Mouse (Mus musculus) right cerebral cortex, postnatal 4 days (tissue): ENCODE measurements at regions not wholly inside any gene's neighbourhood (a gene's known extent, or its start where the extent isn't known, plus 50 kb on each side); places are given as distances from the start of the nearest gene placed in this dataset.
"Not testable (repeated sequence)": the region's sequence is repeated elsewhere in the genome, so short reads cannot be mapped to it uniquely, and the experiment has no call there.

Experiments
- DNase-seq: peaks from one replicate; pipeline ENCODE4 v3.0.0-alpha.2; 2022

DNA sequence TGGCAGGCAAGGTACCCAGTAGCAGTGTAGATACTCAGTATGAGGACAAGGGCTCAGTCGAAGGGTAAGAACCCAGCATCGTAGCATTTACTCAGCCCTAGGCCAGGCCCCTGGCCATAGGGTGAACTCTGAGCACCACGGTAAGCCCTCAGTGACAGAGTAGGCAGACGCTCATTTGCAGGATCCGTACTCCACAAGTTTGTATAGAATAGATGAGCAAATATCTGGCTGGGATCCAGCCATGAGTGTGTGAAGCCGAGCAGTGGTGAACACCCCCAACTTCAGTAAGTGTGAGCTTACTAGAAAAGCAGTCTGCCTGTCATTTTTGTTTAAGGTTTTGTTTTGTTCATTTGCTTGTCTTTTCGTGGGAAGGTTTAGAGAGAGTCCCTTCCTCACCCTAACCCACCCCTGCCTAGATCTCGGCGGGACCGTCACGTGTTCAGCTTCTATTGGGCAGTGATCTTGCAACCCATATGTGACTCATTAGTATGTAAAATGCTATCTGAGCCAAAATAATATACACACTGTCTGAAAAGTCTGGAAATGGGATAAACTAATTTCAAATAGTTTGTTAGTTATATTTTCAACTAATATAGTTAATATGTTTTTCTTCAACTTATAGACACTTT is 76.3 kb downstream of the Gm5447 start:
- DNase-seq = no peak

DNA sequence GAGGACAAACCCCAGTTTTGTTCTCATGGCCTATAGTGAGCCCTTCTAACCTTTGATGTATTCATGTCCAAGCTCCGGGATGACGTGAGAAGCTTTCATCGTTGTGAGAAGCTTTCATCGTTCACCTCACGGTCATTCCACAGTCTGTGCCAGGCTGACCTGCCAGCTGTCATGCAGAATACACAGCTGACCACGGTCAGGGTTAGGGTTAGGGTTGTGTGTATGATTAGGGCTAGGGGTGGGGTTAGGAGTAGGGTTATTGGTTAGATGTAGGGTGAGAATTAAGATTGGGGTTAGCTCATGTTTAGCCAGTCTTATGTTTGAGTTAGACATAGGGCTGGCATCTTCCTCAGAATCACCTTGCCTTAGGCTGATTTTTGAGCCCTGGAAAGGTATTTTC is 77.6 kb downstream of the Gm5447 start:
- DNase-seq = not testable (repeated sequence)

DNA sequence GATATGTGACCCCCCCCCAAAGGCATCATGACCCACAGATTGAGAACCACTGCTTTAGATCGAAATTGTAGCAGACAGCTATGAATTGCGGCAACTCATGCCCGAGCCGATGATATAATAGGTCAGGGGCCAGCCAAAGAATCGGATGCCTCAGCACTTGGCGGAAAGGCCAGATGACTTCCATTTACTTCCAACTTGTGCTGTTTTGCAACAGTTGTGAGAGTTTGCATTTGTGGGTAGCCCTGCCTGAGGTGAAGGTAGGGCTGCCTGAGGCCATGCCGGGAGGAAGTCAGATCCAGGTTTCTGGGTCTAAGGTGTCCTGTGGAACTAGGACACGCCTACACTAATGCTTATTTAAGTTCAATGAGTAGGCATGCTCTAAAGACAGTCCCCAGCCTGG is 80.4 kb downstream of the Gm5447 start:
- DNase-seq = no peak

- DNase-seq = no peak
These were observed 81.5 kb downstream of the Gm5447 start for GRCm38 (mm10) chr13:31055376-31056083.

- DNase-seq = no peak
These were observed 82.3 kb downstream of the Gm5447 start for GRCm38 (mm10) chr13:31056154-31056871.

- no peak for DNase-seq
These were observed 87.0 kb downstream of the Gm5447 start for GRCm38 (mm10) chr13:31060916-31061431.

- DNase-seq = no peak
These were observed 94.3 kb downstream of the Gm5447 start for GRCm38 (mm10) chr13:31068343-31068742.

DNA sequence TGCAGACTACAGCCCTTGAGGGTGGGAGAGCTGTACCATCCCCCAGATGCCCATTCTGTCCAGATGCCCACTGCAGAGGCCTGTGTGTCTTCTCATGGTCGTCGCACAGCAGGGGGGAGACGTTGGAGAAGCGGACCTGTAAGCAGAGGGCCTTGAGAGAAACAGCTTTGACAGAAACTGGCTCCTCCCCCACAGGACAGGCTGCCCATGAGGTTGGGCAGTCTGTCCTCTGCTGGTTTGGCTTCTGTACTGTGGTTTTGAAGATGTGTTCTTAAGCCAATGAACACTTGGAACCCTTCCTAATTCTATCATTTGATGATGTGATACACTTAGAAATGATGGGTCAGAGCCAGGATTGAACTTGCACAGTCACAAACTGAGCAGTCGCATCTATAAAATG is 102.5 kb downstream of the Gm5447 start:
- no peak for DNase-seq

DNA sequence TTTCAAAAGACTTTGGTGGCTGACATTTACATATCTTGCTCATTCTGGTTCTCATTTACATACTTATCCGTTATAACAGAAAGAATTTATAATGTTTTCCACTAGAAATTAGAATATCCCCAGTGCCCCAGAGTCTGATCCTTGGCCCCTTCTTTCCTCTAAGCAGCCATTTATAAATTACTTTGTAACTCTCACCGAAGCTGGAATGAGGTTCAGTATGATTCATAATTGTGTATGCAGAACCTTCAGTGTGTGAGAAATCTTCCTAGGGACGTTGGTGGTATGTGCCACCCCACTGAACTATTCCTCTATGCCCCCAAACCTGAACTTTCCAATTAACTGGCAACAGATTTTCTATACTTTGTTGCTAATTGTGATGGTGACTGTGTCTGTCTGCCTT is 104.7 kb downstream of the Gm5447 start:
- DNase-seq = no peak

GRCm38 (mm10) chr13:31080215-31080614 is 106.2 kb downstream of the Gm5447 start:
- no peak for DNase-seq

- DNase-seq = peak; percentile 73
These were observed 108.6 kb downstream of the Gm5447 start for GRCm38 (mm10) chr13:31082448-31083140.

DNA sequence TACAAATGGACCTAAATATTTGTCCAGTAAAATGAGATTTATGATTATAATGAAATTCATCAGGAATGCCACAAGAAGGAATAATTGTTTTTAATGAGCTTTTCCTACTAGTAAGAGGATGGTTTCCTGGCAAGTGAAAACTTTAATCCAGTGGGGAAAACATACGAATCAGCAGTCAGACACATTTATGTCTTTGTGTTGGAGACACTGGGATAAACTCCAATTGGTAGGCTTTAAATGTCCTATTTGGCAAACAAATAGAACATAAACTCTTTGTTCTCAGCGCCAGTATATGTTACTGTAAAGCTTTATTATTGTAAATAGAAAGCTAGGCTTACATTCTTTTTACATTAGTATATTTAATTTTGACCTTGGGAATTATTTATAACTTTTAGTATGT is 127.0 kb downstream of the Gm5447 start:
- no peak for DNase-seq

DNA sequence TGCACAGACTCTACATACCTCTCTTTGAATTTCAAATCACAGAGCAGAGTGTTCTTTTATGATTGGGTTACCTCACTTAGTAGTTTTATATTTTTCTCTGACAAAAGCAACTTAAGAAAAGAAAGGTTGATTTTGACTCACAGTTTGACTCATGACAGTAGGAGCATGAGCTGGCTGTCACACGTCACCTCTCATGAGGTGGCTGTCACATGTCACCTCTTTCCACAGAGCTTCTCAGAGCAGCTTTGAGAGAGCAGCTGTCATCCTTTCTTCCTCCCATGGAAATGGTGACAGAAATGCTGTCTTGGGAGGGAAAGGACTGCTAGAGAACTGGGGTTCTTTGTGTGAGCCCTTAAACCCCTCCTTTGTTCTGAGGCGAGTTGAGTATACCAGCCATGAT is 133.4 kb downstream of the Gm5447 start:
- DNase-seq = no peak

- DNase-seq = no peak
These were observed 135.2 kb downstream of the Gm5447 start for GRCm38 (mm10) chr13:31109231-31109630.

DNA sequence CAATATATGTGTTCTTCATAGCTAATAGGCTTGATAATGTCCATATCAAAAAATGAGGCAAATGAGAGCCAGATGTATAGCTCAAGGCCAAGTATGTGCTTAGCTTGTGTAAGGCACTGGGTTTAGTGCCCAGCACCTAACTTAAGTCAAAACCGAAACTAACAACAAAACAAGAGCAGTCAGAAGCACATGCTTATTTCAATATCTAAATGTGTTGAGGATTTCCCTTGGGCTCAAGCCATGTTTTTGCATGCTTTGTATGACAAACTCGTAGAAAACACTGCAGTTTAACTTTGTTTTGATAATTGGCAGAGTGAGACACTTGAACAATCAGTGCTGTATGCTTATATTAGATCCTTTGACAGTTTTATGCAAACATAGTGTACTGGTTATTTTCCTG is 148.7 kb downstream of the Gm5447 start:
- no peak for DNase-seq

DNA sequence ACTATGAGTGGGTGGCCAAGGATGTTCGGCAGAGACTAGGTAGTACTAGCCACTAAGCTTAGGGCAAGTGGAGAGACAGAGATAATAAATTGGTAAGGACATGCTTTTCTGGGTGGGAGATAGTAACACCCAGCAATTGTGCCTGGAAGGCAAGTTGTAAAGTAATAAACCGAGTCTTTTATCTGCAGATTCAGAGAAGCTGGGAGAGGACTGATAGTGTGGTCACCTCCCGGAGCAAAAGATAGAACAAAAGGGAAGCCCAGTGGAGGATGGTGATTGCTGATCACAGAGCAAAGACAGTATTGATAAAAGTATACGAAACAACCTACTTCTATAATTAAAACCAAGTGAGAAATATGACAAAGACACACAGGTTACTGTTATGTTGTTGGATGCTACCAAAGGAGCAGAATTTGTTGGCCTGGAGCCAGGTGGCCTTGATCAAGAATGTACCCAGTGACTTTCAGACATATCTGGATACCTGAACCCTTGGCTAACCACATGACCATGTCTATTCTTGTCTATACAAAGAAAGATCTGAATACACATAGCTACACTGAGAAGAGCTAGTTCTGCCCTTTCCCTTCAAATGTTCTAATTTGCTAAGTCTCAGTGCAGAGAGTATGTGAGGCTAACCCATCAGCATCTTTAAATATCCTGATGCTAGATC is 150.7 kb downstream of the Gm5447 start:
- no peak for DNase-seq

GRCm38 (mm10) chr13:31132501-31132900 is 158.5 kb downstream of the Gm5447 start:
- DNase-seq = no peak

GRCm38 (mm10) chr13:31139686-31140085 is 165.7 kb downstream of the Gm5447 start:
- DNase-seq = no peak

GRCm38 (mm10) chr13:31147323-31147722 is 173.3 kb downstream of the Gm5447 start:
- no peak for DNase-seq

DNA sequence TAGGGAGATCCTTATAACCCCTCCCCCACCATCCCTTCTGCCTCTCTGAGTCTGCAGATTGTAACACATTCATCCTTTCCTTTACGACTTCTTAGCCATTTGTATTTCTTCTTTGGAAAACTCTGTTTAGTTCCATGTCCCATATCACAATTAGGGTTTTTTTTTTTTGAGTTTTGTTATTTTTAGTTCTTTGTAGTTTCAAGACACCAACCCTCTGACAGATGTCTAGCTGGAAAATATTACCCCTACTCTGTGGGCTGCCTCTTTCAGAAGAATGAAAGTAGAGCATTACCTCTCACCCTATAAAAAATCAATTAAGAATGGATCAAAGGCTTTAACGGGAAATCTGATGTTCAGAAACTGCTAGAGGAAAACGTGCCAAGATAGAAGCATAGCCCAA is 180.1 kb downstream of the Gm5447 start:
- no peak for DNase-seq

- no peak for DNase-seq
These were observed 190.0 kb downstream of the Gm5447 start for GRCm38 (mm10) chr13:31163878-31164495.

GRCm38 (mm10) chr13:31166286-31166685 is 192.3 kb downstream of the Gm5447 start:
- DNase-seq = no peak
